Mouse (Mus musculus) monocyte, adult 2 months (primary cell): ENCODE data around the gene Pbx4.

Source experiments
- DNase-seq, 2 experiments: peaks; one replicate each; pipeline ENCODE4 v3.0.0; 2022; ENCODE audit warnings: low spot score in 2 of 2, low read depth in 1 of 2

The Pbx4 gene

DNA sequence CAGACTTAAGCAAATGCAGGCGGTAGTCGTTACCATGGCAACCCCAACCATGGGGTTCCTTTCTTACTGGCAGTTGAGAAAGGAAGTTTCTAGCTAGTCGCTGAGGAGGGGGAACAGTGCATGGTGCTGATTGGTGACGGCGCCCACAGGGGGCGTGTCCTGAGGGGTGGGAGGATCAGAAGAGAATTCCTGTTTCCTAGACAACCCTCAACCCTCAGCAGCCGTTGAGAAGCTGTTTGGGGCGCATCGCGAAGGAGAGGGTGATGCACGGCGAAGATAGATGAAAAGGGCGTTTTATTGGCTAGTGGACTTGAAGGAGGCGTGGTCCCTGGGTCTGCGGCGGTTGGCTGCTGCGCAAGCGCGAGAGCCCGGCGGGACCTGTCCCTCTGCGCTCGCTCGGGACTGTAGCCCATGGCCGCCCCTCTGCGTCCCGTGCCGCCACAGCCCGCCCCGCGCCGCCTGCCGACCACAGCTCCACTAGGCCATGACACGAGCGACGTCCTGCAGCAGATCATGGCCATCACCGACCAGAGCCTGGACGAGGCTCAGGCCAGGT is at the start of gene Pbx4:
TSS of gene Pbx4 (plus strand) at position 194 of the 556 bp plus-strand sequence.
- DNase-seq, result peak; percentile 60 to 79

DNA sequence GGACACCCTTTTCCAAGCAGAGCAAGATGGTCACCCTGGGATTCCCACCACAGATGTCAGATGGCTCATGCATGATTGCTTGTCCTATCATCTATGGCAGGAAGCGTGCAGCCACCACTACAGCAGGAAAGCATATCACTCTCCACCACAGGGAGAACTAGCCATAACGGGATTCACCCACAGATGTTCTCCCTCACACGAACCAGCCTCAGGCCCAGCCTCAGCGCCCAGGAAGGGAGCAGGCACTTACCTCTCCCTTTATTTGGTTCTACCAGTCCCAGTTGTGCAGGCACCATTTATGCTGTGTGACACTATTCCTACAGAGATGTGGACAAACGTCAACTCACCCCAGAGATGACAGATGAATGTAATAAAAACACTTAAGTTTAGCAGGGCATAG is 43.2 kb upstream of the Pbx4 start:
- no peak for DNase-seq

DNA sequence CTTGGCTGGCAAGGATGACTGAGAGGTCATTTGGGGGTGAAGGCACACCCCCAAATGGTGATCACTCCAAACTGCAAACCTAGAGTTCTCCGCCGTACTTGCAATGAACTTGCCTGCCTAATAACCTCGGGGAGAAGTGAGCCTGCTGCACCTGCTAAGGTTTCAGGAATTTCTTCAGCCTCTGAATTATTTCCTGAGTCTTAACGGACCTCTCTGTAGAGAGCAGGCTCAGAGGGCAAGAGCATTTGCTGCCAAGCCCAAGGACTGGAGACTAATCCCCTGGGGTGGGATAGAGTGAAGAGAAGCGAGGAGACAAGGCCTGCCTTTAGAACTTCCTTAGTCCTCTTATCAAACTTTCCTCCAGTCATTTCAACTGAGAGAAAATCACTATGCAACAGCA is 42.6 kb upstream of the Pbx4 start:
- no peak for DNase-seq

DNA sequence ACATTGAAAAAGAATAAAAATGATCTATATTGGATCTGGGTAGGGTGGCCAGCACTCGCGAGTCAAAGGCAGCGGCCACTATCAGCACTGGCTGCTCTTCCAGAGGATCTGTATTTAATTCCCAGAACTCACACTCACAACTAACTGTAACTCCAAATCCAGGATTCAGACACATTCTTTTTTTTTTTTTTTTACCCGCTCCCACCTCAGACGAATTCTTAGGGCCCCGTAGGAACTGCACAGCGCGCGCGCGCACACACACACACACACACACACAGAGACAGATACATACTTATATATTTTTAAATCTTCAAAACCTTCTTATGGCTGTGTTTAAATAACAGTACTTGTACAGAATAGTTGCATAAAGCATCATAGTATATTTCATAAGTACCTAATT is 41.9 kb upstream of the Pbx4 start:
- no peak for DNase-seq

DNA sequence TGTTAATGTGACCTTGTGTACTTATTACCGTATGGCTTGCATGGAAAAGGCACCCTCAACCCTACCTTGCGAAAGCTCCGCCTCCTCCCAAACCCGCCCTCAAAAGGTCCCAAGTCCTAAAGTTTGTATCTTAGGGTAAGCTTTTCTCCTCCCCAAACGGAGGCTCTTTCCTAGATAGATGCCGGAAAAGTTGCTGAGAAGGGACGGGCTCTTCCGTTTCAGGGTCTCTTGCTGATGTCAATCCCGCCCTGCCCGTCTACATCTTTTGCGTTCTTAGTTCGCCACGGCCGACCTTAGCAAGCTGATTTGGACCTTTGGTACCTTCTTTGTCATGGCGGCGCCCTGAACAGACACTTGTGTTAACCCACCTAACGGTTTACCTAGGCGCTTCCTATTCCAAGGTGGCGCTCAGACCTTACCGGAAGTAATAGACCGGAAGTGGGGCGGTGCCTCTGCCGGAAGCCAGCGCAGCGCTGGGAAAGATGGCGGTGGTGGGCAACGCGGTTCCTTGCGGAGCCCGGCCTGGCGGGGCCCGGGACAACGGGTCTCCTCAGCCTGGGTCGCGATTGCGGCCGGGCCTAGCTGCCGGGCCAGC is 41.4 kb upstream of the Pbx4 start, which contains the start of the genes Atp13a1 and Zfp866:
TSS of gene Atp13a1 (plus strand) at position 391 of the 595 bp plus-strand sequence.
TSS of gene Zfp866 (minus strand) at position 406 of the 595 bp plus-strand sequence.
- DNase-seq, result peak; percentile 62 to 74

DNA sequence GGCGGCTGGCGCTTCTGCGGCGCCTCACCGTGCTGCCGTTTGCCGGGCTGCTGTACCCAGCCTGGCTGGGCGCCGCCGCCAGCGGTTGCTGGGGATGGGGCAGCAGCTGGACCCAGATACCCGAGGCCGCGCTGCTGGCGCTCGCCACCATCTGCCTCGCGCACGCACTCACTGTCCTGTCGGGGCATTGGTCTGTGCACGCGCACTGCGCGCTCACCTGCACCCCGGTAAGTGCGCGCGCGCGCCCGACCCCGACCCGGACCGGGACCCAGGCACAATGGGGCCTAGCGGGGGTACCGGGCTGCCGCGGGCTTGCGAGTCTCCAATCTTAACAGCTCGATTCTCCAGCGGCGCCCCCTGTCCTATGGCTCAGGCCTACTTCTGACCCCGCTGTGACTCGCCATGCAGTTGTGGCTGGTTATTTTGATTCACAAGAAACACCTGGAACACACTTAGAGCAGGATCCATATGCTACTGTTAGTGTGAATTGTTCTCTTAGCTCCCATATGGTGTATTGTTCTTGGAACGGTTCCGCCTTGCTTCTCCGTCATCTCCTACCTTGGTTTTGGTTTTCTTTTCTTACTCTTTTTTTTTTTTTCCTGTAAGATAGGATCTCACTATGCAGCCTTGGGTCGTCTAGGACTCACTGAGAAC is 40.7 kb upstream of the Pbx4 start:
- no peak for DNase-seq

DNA sequence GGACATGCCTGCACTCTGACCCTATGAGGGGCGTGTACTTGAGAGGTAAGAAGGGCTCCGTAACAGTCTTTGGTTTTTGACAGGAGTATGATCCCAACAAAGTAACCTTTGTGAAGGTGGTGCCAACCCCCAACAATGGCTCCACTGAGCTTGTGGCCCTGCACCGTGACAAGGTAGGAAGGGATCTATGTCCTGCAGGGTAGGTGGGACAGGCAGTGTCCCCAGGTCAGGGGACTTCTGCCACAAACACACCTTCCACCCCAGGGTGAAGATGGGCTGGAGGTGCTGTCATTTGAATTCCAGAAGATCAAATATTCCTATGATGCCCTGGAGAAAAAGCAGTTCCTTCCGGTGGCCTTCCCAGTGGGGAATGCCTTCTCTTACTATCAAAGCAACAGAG is 38.6 kb upstream of the Pbx4 start:
- DNase-seq, result no peak

DNA sequence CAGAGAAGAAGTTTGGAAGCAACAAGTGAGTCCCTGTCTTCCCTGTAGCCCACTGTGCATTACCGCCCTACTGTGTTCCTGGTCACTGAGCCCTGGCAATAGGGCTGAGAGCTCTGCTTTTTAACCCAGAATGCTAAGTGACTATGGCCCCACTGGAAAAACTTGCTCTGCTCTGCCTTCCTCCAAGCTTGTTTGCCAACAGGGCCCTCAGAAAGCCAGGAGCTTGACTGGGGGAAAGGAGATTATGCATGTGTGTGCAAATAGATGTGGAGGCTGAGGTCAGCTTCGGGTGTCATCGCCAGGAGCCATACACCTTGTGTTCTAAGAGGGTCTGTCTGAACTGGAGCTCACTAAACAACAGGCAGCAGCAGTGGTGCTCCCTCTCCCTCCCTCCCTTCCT is 38.2 kb upstream of the Pbx4 start:
- DNase-seq, result no peak

DNA sequence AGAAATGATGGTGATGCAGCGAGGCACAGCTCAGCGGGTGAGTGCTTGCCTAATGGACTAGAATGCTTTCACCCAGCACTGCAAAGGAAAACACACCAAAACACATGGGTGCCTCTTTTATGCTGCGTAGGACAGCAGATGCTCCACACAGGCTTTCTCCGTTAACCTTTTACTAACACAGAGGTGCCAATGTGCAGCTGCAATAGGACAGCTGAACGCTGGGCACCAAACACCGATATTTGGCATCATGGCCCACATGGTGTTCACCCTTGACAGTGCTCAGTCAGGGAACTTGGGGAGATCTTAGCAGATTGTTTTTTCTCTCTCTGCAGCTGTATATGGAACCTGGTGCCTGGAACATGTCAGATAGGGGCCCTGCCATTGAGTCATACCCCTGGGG is 37.4 kb upstream of the Pbx4 start:
- DNase-seq, result no peak

DNA sequence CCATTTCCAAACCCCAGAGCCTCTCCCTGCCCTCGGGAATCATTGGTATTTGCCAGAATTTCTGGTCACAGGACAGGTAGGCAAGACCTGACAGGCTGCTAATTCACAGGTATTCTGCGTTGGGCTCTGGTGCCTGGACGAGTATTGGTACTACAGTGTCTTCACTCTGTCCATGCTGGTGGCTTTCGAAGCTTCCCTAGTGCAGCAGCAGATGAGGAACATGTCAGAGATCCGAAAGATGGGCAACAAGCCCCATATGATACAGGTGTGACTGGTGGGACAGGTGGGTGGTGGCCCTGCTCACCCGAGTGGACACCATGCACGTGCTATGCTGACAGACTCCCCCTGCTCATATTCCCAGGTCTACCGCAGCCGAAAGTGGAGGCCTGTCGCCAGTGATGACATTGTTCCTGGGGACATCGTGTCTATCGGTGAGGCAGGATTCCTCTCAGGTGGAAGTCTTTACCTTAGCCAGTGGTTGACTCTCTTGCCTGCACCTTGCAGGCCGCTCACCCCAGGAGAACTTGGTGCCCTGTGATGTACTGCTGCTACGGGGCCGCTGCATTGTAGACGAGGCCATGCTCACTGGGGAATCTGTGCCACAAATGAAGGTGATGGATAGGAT is 35.5 kb upstream of the Pbx4 start:
- no peak for DNase-seq

DNA sequence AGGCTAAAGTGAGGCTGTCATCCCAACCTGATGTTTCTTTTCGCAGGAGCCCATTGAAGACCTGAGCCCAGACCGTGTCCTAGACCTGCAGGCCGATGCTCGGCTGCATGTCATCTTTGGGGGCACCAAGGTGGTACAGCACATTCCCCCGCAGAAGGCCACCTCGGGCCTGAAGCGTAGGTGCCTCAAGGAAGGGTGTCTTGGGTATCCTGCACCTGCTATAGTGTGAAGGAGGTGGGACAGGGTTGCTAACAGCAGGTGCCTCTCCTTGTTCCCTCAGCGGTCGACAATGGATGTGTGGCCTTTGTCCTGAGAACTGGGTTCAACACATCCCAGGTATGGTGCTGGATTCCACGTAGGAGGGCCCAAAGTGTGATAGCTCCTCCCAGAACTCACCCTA is 34.6 kb upstream of the Pbx4 start:
- DNase-seq, result no peak

DNA sequence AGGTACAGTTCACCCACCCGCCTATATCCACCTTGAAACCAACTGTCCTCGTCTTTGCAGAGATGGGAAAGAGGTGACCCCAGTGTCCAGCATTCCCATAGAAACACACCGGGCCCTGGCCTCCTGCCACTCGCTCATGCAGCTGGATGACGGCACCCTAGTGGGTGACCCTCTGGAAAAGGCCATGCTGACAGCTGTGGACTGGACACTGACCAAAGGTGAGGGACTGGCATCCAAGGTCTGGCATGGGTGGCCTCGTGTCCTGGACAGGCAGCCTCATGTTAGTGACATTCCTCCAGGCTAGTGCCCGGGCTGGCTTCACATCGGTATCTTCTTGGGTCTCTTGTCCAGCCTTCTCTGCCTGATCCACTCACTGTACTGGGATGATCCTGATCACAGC is 33.0 kb upstream of the Pbx4 start:
- no peak for DNase-seq

DNA sequence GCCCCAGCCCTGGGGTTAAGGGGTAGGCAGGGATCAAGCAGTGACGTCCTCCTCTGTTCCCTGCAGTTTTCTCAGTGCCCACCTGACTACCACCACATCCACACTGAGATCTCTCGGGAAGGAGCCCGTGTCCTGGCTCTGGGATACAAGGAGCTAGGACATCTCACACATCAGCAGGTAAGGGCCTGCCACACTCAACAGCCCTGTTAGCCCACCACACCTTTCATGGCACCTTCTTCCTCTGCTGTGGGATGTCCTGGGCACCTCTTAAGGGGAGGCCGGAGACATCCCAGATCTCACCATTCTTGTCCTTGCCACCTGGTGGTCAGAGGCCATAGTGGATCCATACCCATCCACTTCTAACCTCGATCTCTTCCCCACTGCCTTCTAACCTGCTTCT is 32.3 kb upstream of the Pbx4 start:
- no peak for DNase-seq

DNA sequence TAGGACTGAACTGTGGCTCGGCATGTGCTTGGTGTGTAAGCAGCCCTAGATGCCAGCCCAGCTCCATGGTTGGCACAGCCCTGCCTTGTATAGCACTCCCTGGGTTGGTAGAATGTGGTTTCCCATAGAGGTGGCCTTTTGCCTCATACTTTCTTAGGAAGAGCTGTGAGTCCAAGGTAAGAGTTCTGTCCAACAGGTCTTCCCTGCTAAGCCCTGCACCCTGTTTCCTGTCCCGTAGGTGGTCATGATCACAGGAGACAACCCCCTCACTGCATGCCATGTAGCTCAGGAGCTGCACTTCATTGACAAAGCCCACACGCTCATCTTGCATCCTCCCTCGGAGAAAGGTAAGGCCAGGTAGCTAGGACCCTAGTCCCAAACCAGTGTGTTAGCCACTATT is 30.5 kb upstream of the Pbx4 start:
- DNase-seq, result no peak

DNA sequence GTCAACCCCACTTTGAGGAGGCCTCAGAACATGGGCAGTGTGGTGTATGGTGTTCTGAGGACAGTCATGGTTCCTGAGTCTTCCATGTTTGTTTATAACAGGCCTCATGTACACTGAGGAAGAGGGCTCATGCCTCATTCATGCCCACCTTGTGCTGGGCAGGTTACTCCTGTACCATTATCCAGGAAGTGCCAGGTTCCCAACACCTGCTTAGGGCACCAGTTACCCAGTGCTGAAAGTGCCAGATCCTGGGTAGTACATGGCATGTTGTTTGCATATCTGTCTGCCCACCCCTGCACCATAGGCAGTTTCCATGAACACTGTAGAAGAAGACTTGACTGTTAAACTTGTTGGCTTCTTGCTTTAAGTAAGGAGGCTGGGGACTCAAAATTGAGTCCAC is 30.1 kb upstream of the Pbx4 start:
- DNase-seq, result no peak

DNA sequence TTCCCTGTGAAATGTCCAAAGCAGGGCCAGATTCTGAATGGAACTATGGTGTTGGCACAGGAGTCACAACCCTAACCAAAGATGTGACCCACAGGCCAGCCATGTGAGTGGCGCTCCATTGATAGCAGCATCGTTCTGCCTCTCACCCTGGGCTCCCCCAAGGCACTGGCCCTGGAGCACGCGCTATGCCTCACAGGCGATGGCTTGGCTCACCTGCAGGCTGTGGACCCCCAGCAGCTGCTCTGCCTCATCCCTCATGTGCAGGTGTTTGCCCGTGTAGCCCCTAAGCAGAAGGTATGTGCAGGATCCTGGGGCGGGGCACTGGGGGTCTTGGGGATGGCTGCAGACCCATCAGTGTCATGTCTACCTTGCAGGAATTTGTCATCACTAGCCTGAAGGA is 28.9 kb upstream of the Pbx4 start:
- DNase-seq, result no peak

DNA sequence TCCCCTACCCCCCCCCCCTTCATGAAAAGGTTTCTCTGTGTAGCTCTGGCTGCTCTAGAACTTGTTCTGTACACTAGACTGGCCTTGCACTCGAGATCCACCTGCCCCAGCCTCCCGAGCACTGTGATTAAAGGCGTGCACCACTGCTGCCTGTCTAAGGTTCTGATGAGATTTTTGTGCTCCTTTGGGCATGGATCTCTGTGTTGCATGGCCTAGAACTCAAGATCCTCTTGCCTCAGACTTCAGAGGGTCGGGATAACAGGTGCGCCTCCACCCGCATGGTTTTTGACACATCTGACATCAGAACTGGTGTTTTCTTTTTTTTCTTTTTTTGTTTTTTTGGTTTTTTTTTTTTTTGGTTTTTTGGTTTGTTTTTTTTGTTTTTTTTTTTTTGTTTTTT is 27.8 kb upstream of the Pbx4 start:
- no peak for DNase-seq

DNA sequence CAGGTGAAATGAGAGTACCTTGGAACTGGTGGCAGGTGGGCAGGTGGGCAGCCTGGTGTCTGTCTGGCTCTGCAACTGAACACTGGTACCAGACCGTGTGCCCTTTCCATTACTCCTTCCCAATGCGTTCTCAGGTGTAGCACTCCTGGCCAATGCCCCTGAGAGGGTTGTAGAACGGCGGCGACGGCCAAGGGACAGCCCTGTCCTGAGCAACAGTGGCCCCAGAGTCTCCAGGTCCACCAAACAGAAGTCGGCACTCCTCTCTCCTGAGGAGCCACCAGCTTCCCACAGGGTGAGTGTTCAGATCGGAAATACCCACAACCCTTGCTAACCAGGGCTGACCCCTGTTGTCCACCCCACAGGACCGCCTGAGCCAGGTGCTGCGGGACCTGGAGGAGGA is 27.2 kb upstream of the Pbx4 start:
- DNase-seq, result no peak

DNA sequence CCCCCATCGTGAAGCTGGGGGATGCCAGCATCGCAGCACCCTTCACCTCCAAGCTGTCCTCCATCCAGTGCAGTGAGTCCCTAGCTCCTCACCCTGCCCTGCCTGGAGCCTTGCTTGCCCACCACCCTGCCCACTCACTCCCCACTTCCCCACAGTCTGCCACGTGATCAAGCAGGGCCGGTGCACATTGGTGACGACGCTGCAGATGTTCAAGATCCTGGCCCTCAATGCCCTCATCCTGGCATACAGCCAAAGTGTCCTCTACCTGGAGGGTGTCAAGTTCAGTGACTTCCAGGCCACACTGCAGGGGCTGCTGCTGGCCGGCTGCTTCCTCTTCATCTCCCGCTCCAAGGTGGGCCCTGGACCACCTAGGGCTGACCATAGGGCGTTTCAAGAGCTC is 26.8 kb upstream of the Pbx4 start:
- DNase-seq, result no peak

DNA sequence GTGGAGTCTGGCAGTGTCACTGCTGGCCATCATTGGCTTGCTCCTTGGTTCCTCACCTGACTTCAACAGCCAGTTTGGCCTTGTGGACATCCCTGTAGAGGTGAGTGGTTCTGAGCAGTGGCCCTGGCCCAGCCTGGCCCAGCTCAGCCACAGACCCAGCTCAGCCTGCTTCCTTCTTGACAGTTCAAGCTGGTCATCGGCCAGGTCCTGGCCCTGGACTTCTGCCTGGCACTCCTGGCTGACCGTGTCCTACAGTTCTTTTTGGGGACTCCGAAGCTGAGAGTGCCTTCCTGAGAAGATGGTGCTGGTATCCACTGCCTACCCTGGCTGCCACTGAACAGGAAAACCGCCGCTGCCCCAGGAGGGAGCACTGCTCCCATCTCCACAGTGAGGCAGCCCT is 25.1 kb upstream of the Pbx4 start:
- no peak for DNase-seq

DNA sequence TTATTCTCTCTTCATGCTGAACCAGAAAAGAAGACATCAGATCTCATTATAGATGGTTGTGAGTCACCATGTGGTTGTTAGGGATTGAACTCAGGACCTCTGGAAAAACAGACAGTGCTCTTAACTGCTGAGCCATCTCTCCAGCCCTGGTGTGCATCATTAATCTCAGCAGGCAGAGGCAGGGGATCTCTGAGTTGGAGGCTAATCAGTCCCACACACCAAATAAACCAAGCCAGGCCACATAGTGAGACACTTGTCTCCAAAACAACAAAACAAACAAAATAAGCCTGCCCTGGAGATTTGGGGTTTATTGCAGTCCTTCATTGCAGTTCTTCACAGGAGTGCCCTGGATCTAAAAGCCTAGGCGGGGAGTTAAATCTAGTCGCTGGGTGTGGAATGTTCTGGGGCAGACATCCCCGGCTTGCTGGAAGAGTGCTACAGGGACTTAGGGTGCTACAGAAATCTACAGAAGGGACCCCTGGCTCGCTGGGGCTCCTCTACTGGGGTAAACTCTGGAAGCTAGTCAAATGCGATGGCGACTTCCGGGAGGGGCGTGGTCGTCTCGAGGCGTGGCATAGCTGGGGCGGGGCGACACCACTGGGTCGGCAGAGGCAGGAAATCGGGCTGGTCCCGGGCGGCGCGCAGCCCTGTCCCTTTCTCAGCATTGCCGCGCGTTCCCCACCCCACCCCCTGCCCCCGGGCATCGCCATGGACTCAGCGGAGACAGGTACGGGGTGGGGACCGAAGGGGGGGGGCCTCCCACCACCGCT is 24.0 kb upstream of the Pbx4 start, which contains the start of gene Gmip:
TSS of gene Gmip (plus strand) at position 586 of the 770 bp plus-strand sequence.
- DNase-seq, result peak; percentile 45 to 73
